Mouse (Mus musculus) ovary, adult 10 weeks (tissue): ENCODE measurements around the gene Cfp. TPM values are rescaled to one million over a fixed set of nuclear protein-coding genes. Genes with fewer than 3 reads are reported as not detected.

Experiments
- polyA plus RNA-seq: library from polyadenylated mRNA; stranded (reverse); fragments of 350-450 nt; fragmentation: Illumina TruSeq; extraction: RNeasy Lipid Tissue Mini Kit (QIAGEN cat#74804); gene quantifications from one replicate; pipeline ENCODE4 v1.2.3, GENCODE M21; 2014

The Cfp gene
- polyA plus RNA-seq, result 2.0 TPM

DNA sequence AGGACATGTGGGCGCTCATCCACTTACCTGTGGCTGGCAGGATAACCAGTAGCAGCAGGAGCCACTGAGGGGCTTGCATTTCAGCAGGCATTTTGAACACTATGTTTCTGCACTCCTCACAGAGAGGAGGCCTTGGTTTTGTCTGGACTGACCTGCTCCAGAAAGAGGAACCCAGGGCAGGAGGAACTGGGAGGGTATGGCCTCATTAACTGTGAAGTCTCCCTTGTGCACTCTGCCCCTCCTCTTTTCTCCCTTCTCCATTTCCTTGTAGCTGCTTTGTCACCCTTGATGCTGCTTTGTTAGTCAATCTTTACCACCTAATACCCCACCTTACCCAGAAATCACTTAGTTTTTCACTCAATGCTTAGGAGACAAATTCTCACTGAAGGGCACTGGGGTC is at the start of gene Cfp:
TSS of gene Cfp (minus strand) at position 192 of the 400 bp plus-strand sequence.

DNA sequence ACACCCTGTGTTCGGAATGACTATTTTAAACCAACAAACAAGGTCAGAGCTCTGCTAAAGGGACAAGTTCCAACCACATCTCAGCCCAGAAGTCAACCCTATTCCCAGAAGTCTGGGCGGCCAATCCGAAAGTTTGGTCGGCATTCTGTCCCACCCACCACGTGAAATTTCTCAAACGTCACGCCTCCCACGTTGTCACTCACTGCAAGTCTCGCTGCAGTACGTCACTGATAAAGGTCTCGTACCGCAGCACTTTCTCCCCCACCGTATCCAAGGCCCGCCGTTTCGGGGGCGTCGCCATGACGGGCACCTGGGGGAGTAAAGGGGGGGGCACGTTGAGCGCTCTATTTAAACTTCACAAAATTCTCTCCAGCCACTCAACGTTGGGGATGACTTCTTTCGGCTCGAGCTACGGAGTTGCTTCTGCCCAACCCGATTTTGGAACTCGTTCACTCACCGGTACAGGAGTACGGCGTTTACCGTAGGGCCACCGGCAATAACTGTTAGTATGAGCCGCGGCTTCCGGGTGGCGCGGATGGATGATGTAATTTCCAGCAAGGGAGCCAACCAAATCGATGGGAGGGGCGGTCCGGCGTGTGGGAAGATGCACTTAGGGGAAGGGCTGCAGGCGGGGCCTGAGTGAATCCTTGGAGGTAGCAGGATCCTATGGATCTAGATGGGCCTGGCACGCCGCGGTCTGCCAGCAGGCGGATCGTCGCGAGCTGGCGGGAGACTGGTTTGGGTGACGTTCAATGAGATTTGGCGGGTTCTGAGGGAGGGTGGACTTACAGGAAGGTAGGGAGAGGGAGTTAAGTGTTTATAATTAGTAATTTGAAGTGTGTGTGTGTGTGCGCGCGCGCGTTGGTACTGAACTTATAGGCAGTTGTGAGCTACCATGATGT is 30.4 kb upstream of the Cfp start, which contains the start of gene Uxt:
TSS of gene Uxt (minus strand) at position 541 of the 902 bp plus-strand sequence.

DNA sequence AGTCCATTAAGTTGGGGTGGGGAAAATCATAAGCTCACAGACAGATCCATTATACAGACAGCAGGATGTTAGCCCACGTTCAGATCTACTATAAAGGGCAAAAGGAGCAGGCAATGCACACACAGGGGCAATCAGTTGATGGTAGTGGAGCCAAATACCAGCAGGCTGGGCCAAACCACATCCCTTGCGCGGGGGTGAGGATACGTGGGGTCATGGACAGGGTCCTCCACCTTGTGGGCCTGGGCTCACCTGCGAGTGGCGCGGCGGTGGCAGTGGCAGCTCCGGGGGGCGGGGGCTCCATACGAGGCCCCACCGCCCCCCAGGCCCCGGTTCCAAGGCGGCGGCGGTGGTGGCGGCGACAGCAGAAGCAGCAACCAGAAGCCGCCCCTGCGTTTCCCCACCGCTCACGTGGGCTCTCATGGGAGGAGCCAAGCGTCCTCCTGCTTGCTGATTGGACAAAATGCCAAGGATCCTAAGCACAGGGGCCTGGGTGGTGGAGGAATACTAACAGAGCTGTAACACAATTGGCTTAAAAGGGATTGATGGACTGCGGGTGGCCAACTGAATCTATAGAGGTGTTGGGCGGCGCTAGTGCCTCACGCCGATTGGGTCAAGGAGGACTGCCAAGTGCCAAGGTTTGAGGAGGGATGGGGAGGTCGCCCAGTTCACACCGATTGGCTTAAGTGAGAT is 19.0 kb upstream of the Cfp start, which contains the start of gene Elk1:
TSS of gene Elk1 (minus strand) at position 418 of the 690 bp plus-strand sequence.

DNA sequence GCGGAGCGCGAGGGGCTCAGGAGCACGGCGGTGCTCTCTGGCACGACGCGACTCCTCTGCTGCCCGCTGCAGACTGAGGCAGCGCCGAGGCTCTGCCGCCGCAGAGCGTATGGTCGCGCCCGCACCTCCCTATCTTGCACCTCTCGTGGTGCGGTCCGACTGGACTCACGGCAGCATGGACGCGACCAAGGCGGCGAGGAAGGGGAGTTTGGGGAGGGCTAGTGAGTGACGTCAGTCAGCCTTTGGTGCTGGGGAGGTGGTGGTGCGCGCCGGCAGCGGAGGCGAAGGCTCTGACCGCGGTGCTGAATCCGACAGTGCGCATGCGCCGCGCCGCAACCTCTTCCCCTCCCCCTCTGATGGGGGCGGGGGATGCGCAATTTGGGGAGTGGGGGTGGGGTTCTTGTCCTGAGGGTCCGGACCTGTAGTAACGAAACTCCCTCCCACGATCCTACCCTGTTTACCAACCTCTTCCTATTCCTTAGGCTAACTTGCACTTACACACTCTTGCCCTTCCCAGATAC is 10.5 kb downstream of the Cfp start, which contains the start of gene Syn1:
TSS of gene Syn1 (minus strand) at position 161 of the 521 bp plus-strand sequence.

Other genes with a start within 250 kb of the Cfp start
- 28.4 TPM for gene Cdk16, start 243.6 kb downstream of the Cfp start, polyA plus RNA-seq
- gene Usp11, start 227.6 kb downstream of the Cfp start, polyA plus RNA-seq, result 16.8 TPM
- 50.9 TPM for gene Araf, start 133.7 kb downstream of the Cfp start, polyA plus RNA-seq
- 5.7 TPM for gene Timp1, start 61.4 kb downstream of the Cfp start, polyA plus RNA-seq
- 2.3 TPM for gene Syn1, start 10.6 kb downstream of the Cfp start, polyA plus RNA-seq
- 17.5 TPM for gene Elk1, start 19.1 kb upstream of the Cfp start, polyA plus RNA-seq
- gene Uxt, start 30.5 kb upstream of the Cfp start, polyA plus RNA-seq, result 28.1 TPM
- gene Zfp182, start 130.8 kb upstream of the Cfp start, polyA plus RNA-seq, result 36.2 TPM
- not detected for gene Spaca5, start 136.9 kb upstream of the Cfp start, polyA plus RNA-seq
- 9.7 TPM for gene Zfp300, start 158.0 kb upstream of the Cfp start, polyA plus RNA-seq
- gene Ssxa1, start 184.3 kb upstream of the Cfp start, polyA plus RNA-seq, result not detected
- gene Gm21876, start 244.1 kb upstream of the Cfp start, polyA plus RNA-seq, result not detected